ENCODE assay signal across 8 mouse cellular contexts in genomic region chrX:94235601-94236000, GRCm38 (mm10). TPM values are rescaled to one million over a fixed set of nuclear protein-coding genes. Genes with fewer than 3 reads are reported as not detected.
DNase-seq lines count a peak whose midpoint lies in the region; ATAC-seq and TF ChIP-seq lines count a peak whose summit lies in the region.

No protein-coding gene starts in this region.

- no peak for ATAC-seq in intestine, embryonic 16.5 days
- no peak for ATAC-seq in neural tube, embryonic 11.5 days (ENCODE audit: insufficient read depth, low FRiP score, low TSS enrichment)

- no peaks in the 10 kb centered on the region for H3K27me3 ChIP-seq in testis, adult 2 months (ENCODE audit: control insufficient read depth, insufficient read depth, low read length)
- H3K27me3 ChIP-seq in intestine, embryonic 16.5 days (replicated peaks; ENCODE audit: control insufficient read depth, insufficient read depth, low read length) = peaks cover 7% of the 10 kb centered on the region
- peaks cover 20% of the 10 kb centered on the region for H3K27me3 ChIP-seq in neural tube, embryonic 11.5 days (ENCODE audit: control insufficient read depth, insufficient read depth, low read length)

- peak overlapping the region; percentile 96 for H3K4me3 ChIP-seq in testis, adult 2 months (ENCODE audit: control insufficient read depth, low read depth, low read length)
- H3K4me3 ChIP-seq in intestine, embryonic 16.5 days (ENCODE audit: low read length) = peak overlapping the region; percentile 65
- peak overlapping the region; percentile 59 for H3K4me3 ChIP-seq in neural tube, embryonic 11.5 days (ENCODE audit: low read depth, low read length)

- TF ChIP-seq CTCF in testis, adult 2 months (IDR thresholded peaks at IDR 0.05; ENCODE audit: control insufficient read depth, insufficient read depth, insufficient replicate concordance, low read depth, low read length) = no peak

- WGBS in intestine, embryonic 16.5 days = 20% methylated on average over 12 of the region's 12 CpGs
- 29% methylated on average over 12 of the region's 12 CpGs for WGBS in neural tube, embryonic 11.5 days

- no peaks in the 10 kb centered on the region for H3K36me3 ChIP-seq in testis, adult 2 months (ENCODE audit: control insufficient read depth, insufficient read depth, low read length)
- no peaks in the 10 kb centered on the region for H3K36me3 ChIP-seq in intestine, embryonic 16.5 days (ENCODE audit: control insufficient read depth, insufficient read depth, low read length)
- H3K36me3 ChIP-seq in neural tube, embryonic 11.5 days (ENCODE audit: control insufficient read depth, insufficient read depth, low read length) = no peaks in the 10 kb centered on the region

- TF ChIP-seq POLR2A in testis, adult 2 months (IDR thresholded peaks at IDR 0.05; ENCODE audit: control insufficient read depth, low read depth, low read length) = no peak

- H3K27ac ChIP-seq in testis, adult 2 months (ENCODE audit: control insufficient read depth, insufficient read depth, low read depth, low read length) = peak overlapping the region; percentile 96
- H3K27ac ChIP-seq in intestine, embryonic 16.5 days (ENCODE audit: low read length) = no peak overlapping the region
- H3K27ac ChIP-seq in neural tube, embryonic 11.5 days (ENCODE audit: low read depth, low read length) = no peak overlapping the region

- peak overlapping the region; percentile 47 for H3K4me2 ChIP-seq in intestine, embryonic 16.5 days (ENCODE audit: low read depth, low read length)
- H3K4me2 ChIP-seq in neural tube, embryonic 11.5 days (ENCODE audit: low read depth) = peak overlapping the region; percentile 33

- H3K9ac ChIP-seq in intestine, embryonic 16.5 days (ENCODE audit: low read depth, low read length) = peak overlapping the region; percentile 74; the same call in 1 of the 2 replicates
- peak overlapping the region; percentile 73 for H3K9ac ChIP-seq in neural tube, embryonic 11.5 days (ENCODE audit: low read length)

- no peaks in the 10 kb centered on the region for H3K9me3 ChIP-seq in intestine, embryonic 16.5 days (ENCODE audit: control insufficient read depth, low read length)
- no peaks in the 10 kb centered on the region for H3K9me3 ChIP-seq in neural tube, embryonic 11.5 days (ENCODE audit: control insufficient read depth, low read length)

- DNase-seq in embryo, embryonic 11 days = peak; percentile 3
- no peak for DNase-seq in embryo, embryonic 9.5 days (ENCODE audit: extremely low spot score)
- DNase-seq in testis, postnatal 14 days (ENCODE audit: low spot score) = no peak
- peak; percentile 12 for DNase-seq in neural tube, embryonic 11.5 days (ENCODE audit: low spot score)
- no peak for DNase-seq in adrenal gland, adult 8-10 months
- no peak for DNase-seq in right cerebral cortex, postnatal 14 days

- no peaks in the 10 kb centered on the region for H3K4me1 ChIP-seq in testis, adult 2 months (ENCODE audit: control insufficient read depth, insufficient read depth, low read length)
- no peaks in the 10 kb centered on the region for H3K4me1 ChIP-seq in intestine, embryonic 16.5 days (ENCODE audit: control insufficient read depth, insufficient read depth, low read length)
- no peaks in the 10 kb centered on the region for H3K4me1 ChIP-seq in neural tube, embryonic 11.5 days (ENCODE audit: control insufficient read depth, insufficient read depth, low read length)

RNA-seq across cellular contexts. Expression of gene Klhl15, which starts 1.2 kb away (rescaled TPM):
- polyA plus RNA-seq in testis, adult 2 months (2012; rRNA removed) = 18.8 and 19.4 TPM in 2 replicates
- polyA plus RNA-seq in intestine, embryonic 16.5 days (2015; fragmentation: Nextera tagmentation; extraction: Ambion mirVana) = 5.7 and 6.2 TPM in 2 replicates
- polyA plus RNA-seq in neural tube, embryonic 11.5 days (2014; fragmentation: Nextera tagmentation; extraction: Ambion mirVana) = 11.1 and 11.4 TPM in 2 replicates
- total RNA-seq in adrenal gland, adult 8-10 months (2022) = 10 to 100 TPM; 14.7 to 23.6 (median 18.4) TPM

RNA-seq across cellular contexts. Expression of gene Eif2s3x, which starts 22.9 kb away (rescaled TPM):
- 3.8 and 3.9 TPM in 2 replicates for polyA plus RNA-seq in testis, adult 2 months (2012; rRNA removed)
- 63.0 and 68.9 TPM in 2 replicates for polyA plus RNA-seq in intestine, embryonic 16.5 days (2015; fragmentation: Nextera tagmentation; extraction: Ambion mirVana)
- polyA plus RNA-seq in neural tube, embryonic 11.5 days (2014; fragmentation: Nextera tagmentation; extraction: Ambion mirVana) = 127 and 132 TPM in 2 replicates
- 100 to 1,000 TPM; 120 to 235 (median 168) TPM for total RNA-seq in adrenal gland, adult 8-10 months (2022)

Comparison
In these comparisons a context has a peak if more than half of its experiments do, and no peak if none do; other contexts are left out.
1. DNase-seq: peak in embryo, embryonic 11 days (single experiment) and neural tube, embryonic 11.5 days (single experiment); none in embryo, embryonic 9.5 days (single experiment), testis, postnatal 14 days (single experiment), adrenal gland, adult 8-10 months (single experiment) and right cerebral cortex, postnatal 14 days (single experiment).
2. RNA of gene Eif2s3x, which starts 22.9 kb away (polyA plus RNA-seq): 127 to 132 TPM in neural tube, embryonic 11.5 days and 63.0 to 68.9 TPM in intestine, embryonic 16.5 days; 3.8 to 3.9 TPM in testis, adult 2 months; every median in the first group is over 10 times any median in the second.
3. Peak in every context shown above with its lines, with median percentiles within 50 percentile points of each other: H3K4me3 ChIP-seq.